Mouse (Mus musculus) limb, embryonic 15.5 days (tissue): ENCODE measurements around the gene Atp2c2. TPM values are rescaled to one million over a fixed set of nuclear protein-coding genes. Genes with fewer than 3 reads are reported as not detected.

Experiments
- polyA plus RNA-seq: library from polyadenylated mRNA; unstranded; fragments of >200 nt; fragmentation: Nextera tagmentation; extraction: Ambion mirVana; gene quantifications from 2 replicates; pipeline ENCODE4 v1.2.1, GENCODE M21; 2015

Gene Atp2c2
- polyA plus RNA-seq, 1 experiment from 2014 or later: 5.8 TPM

Other genes with a start within 250 kb of the Atp2c2 start
- 0.14 TPM in 1 of 2 replicates, not detected in the other for gene Slc38a8, start 198.3 kb upstream of the Atp2c2 start, polyA plus RNA-seq
- 122 and 126 TPM in 2 replicates for gene Mbtps1, start 141.3 kb upstream of the Atp2c2 start, polyA plus RNA-seq
- 31.7 and 33.2 TPM in 2 replicates for gene Hsdl1, start 124.8 kb upstream of the Atp2c2 start, polyA plus RNA-seq
- gene Dnaaf1, start 124.8 kb upstream of the Atp2c2 start, polyA plus RNA-seq: 0.06 and 0.09 TPM in 2 replicates
- 11.4 and 11.7 TPM in 2 replicates for gene Taf1c, start 94.8 kb upstream of the Atp2c2 start, polyA plus RNA-seq
- gene Adad2, start 87.3 kb upstream of the Atp2c2 start, polyA plus RNA-seq: 0.08 TPM in 1 of 2 replicates, not detected in the other
- 0.19 and 0.27 TPM in 2 replicates for gene Kcng4, start 64.3 kb upstream of the Atp2c2 start, polyA plus RNA-seq
- 1.5 and 4.7 TPM in 2 replicates for gene Wfdc1, start 33.6 kb upstream of the Atp2c2 start, polyA plus RNA-seq
- gene Tldc1, start 78.4 kb downstream of the Atp2c2 start, polyA plus RNA-seq: 11.5 and 11.7 TPM in 2 replicates
- 55.1 and 65.4 TPM in 2 replicates for gene Cotl1, start 140.5 kb downstream of the Atp2c2 start, polyA plus RNA-seq
- 13.0 and 13.5 TPM in 2 replicates for gene Klhl36, start 162.3 kb downstream of the Atp2c2 start, polyA plus RNA-seq
- gene Usp10, start 210.4 kb downstream of the Atp2c2 start, polyA plus RNA-seq: 106 and 113 TPM in 2 replicates
- gene Gm20388, start 210.8 kb downstream of the Atp2c2 start, polyA plus RNA-seq: 2.6 and 4.9 TPM in 2 replicates